Mouse (Mus musculus): ENCODE results near the gene Pmpca.

DNA sequence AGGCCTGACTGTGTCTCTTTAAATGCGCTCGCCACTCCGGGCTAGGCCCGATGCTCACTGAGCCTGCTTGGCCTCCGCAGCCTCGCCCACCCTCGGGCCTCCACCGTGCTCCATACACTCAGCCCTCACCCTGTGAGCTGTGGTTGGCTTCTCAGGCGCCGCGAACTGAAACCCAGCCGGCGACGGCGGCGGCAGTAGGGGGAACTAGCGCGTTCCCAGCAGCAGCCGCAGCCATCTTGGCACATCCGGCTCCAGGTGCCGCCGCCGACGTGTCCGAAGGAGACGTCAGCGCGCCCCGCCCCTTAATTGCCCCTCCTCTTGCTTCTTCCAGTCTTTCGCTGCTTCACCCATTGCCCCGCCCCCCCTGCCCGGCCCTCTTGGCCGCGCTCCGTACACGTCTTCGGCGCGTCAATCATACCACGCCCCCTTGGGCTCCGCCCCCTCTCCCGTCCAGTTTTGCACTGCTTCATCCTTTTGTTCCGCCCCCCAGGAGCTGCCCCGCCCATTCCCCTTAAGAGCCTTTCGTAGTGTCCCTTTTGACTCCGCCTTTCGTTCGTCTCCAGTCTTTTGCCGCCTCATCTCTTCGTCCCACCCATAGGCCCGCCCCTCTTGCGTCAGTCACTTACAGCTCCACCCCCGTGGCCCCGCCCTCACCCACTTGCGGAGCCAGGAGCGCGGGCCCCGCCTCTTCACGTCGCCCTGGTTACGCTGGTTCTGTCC is 56.0 kb downstream of the Pmpca start, which contains the start of gene Sec16a:
- TF ChIP-seq CTCF (IDR thresholded peaks at IDR 0.05; ENCODE audit: control insufficient read depth, insufficient read depth, low read length) = no peak; the same call in 1 of the 2 replicates
- TF ChIP-seq POLR2A (IDR thresholded peaks at IDR 0.05; ENCODE audit: borderline replicate concordance, control insufficient read depth, low read depth, low read length) = peak; percentile 89; the same call in 1 of the 2 replicates

Measured in bone marrow, adult 2 months (tissue).